Comparison of ENCODE assay signal across 33 mouse cellular contexts in genomic region chr17:56340717-56341116, GRCm38 (mm10). TPM values are rescaled to one million over a fixed set of nuclear protein-coding genes. Genes with fewer than 3 reads are reported as not detected.
DNase-seq lines count a peak whose midpoint lies in the region; ATAC-seq and TF ChIP-seq lines count a peak whose summit lies in the region.
"Had no signal": no experiment of that assay in that cellular context is flagged by ENCODE, and none has a peak within 500 bp of the region (broad histone marks: within the 10 kb centered on the region; RNA-seq: fewer than 3 reads in every experiment).

No protein-coding gene starts in this region.

- H3K4me2 ChIP-seq in forebrain, embryonic 15.5 days (replicated peaks): no peak overlapping the region
- H3K4me2 ChIP-seq: forebrain, embryonic 13.5 days; heart, embryonic 15.5 days; liver, embryonic 15.5 days; lung, embryonic 15.5 days; midbrain, embryonic 11.5 days; neural tube, embryonic 15.5 days had no signal

- H3K4me3 ChIP-seq in layer of hippocampus, adult 2 months: no peak overlapping the region
- H3K4me3 ChIP-seq in forebrain, embryonic 15.5 days: no peak overlapping the region
- H3K4me3 ChIP-seq: forebrain, embryonic 13.5 days; heart, embryonic 15.5 days; left cerebral cortex, adult 2 months; limb, embryonic 10.5 days; liver, embryonic 15.5 days; lung, embryonic 15.5 days; neural tube, embryonic 15.5 days had no signal

- H3K9ac ChIP-seq in forebrain, embryonic 15.5 days (replicated peaks): no peak overlapping the region
- H3K9ac ChIP-seq: forebrain, embryonic 13.5 days; heart, embryonic 15.5 days; liver, embryonic 15.5 days; lung, embryonic 15.5 days had no signal

- no peak for DNase-seq in cerebellum, postnatal 4 days (ENCODE audit: low spot score in 2 of 2)
- no peak for DNase-seq in layer of hippocampus, adult 2 months (ENCODE audit: low spot score in 2 of 2)
- DNase-seq in layer of hippocampus, adult 9-10 months (ENCODE audit: low spot score): no peak
- DNase-seq in cerebellum, adult 8-10 months: peak; percentile 62
- DNase-seq in cerebellum, postnatal 36 days: peak; percentile 68 to 69
- no peak for DNase-seq in yolk sac, embryonic 10.5 days (ENCODE audit: low spot score)
- DNase-seq: adrenal gland, postnatal 10 days; embryo, embryonic 11 days; heart, postnatal 4 days; kidney, postnatal 36 days; liver; thymus, adult 2 months had no signal

- H3K9me3 ChIP-seq in forebrain, embryonic 15.5 days: no peaks in the 10 kb centered on the region
- H3K9me3 ChIP-seq: forebrain, embryonic 13.5 days; heart, embryonic 15.5 days; limb, embryonic 10.5 days; liver, embryonic 15.5 days; lung, embryonic 15.5 days; neural tube, embryonic 15.5 days had no signal

- peak; percentile 57; the same call in 1 of the 2 replicates for ATAC-seq in cerebellum, adult (ENCODE audit: insufficient number of reproducible peaks, low FRiP score, low TSS enrichment)
- no peak for ATAC-seq in forebrain, embryonic 15.5 days (replicated peaks)
- ATAC-seq: forebrain, embryonic 13.5 days; hindbrain, embryonic 16.5 days; intestine, embryonic 16.5 days had no signal

- TF ChIP-seq CTCF in layer of hippocampus, adult 2 months (conservative IDR thresholded peaks at IDR 0.05): no peak

- H3K4me1 ChIP-seq in forebrain, embryonic 15.5 days: peaks cover 19% of the 10 kb centered on the region

- no peaks in the 10 kb centered on the region for H3K27me3 ChIP-seq in forebrain, embryonic 15.5 days
- H3K27me3 ChIP-seq: forebrain, embryonic 13.5 days; heart, embryonic 15.5 days; liver, embryonic 15.5 days; lung, embryonic 15.5 days; neural tube, embryonic 15.5 days had no signal

- H3K27ac ChIP-seq in layer of hippocampus, adult 2 months: peak overlapping the region; percentile 39; the same call in 1 of the 2 replicates
- no peak overlapping the region for H3K27ac ChIP-seq in forebrain, embryonic 15.5 days (replicated peaks)
- H3K27ac ChIP-seq: forebrain, embryonic 13.5 days; left cerebral cortex, adult 2 months; limb, embryonic 10.5 days; liver, embryonic 15.5 days; lung, embryonic 15.5 days; macrophage; neural tube, embryonic 15.5 days; stomach, postnatal 0 days had no signal

- no peaks in the 10 kb centered on the region for H3K36me3 ChIP-seq in forebrain, embryonic 15.5 days
- H3K36me3 ChIP-seq: heart, embryonic 15.5 days; liver, embryonic 15.5 days; lung, embryonic 15.5 days had no signal

RNA-seq across cellular contexts. Expression of gene Kdm4b, which starts 14.9 kb away (rescaled TPM):
- 10 to 100 TPM; 87.8 to 96.3 TPM for total RNA-seq in layer of hippocampus, adult 2 months (2021)
- polyA plus RNA-seq in forebrain, embryonic 15.5 days (2015; fragmentation: Nextera tagmentation; extraction: Ambion mirVana): 81.2 and 81.5 TPM in 2 replicates

RNA-seq across cellular contexts. Expression of gene Uhrf1, which starts 37.6 kb away (rescaled TPM):
- total RNA-seq in layer of hippocampus, adult 2 months (2021): 1 to 10 TPM; 1.7 to 2.1 TPM
- 55.6 and 65.1 TPM in 2 replicates for polyA plus RNA-seq in forebrain, embryonic 15.5 days (2015; fragmentation: Nextera tagmentation; extraction: Ambion mirVana)

RNA-seq across cellular contexts. Expression of gene Arrdc5, which starts 40.6 kb away (rescaled TPM):
- total RNA-seq in layer of hippocampus, adult 2 months (2021): not detected
- not detected in 2 replicates for polyA plus RNA-seq in forebrain, embryonic 15.5 days (2015; fragmentation: Nextera tagmentation; extraction: Ambion mirVana)
- total RNA-seq: adrenal gland, postnatal 10 days; gastrocnemius, adult 8-10 months; granulocyte monocyte progenitor cell, adult 5-6 weeks; heart, postnatal 4 days; layer of hippocampus, postnatal 10 days; left cerebral cortex, adult 2 months; midbrain, postnatal 0 days had no signal
- polyA plus RNA-seq: embryonic facial prominence, embryonic 14.5 days; forebrain, embryonic 13.5 days; frontal cortex, adult 2 months; heart, embryonic 15.5 days; hindbrain, embryonic 16.5 days; intestine, embryonic 16.5 days; kidney, embryonic 14.5 days; limb, embryonic 10.5 days; liver, embryonic 15.5 days; lung, embryonic 15.5 days; macrophage; midbrain, embryonic 11.5 days; midbrain, postnatal 0 days; neural tube, embryonic 15.5 days; stomach, postnatal 0 days; thymus, adult 2 months had no signal

RNA-seq across cellular contexts. Expression of gene Plin3, which starts 48.0 kb away (rescaled TPM):
- total RNA-seq in layer of hippocampus, adult 2 months (2021): 10 to 100 TPM; 16.8 to 17.2 TPM
- 10.9 and 13.6 TPM in 2 replicates for polyA plus RNA-seq in forebrain, embryonic 15.5 days (2015; fragmentation: Nextera tagmentation; extraction: Ambion mirVana)

Comparison
In these comparisons a context has a peak if more than half of its experiments do, and no peak if none do; other contexts are left out.
1. DNase-seq: peak in cerebellum, adult 8-10 months (single experiment) and cerebellum, postnatal 36 days (2 of 2); none in cerebellum, postnatal 4 days (0 of 2), layer of hippocampus, adult 2 months (0 of 2), layer of hippocampus, adult 9-10 months (single experiment) and yolk sac, embryonic 10.5 days (single experiment).